Mouse (Mus musculus) intestine, embryonic 16.5 days (tissue): ENCODE results near the gene Fes. TPM values are rescaled to one million over a fixed set of nuclear protein-coding genes. Genes with fewer than 3 reads are reported as not detected.

ENCODE experiments used
- ATAC-seq: fragments of 200-750 bp; cut with Nextera tagmentation; 2 replicates; pipeline ENCODE4 v1.8.0; 2017; ENCODE audit warnings: moderate TSS enrichment, moderate library complexity
- H3K27ac ChIP-seq: fragments of 300-500 bp; sonication (generic); 2 replicates; pipeline ENCODE4 v1.5.1; 2014; ENCODE audit warnings: mild to moderate bottlenecking, low read length
- H3K27me3 ChIP-seq: fragments of 300-500 bp; sonication (generic); replicated peaks from 2 replicates; pipeline ENCODE4 v1.6.1; 2014; ENCODE audit warnings: low read length, control low read depth, mixed read lengths; ENCODE audit not compliant: control insufficient read depth, insufficient read depth
- H3K36me3 ChIP-seq: fragments of 300-500 bp; sonication (generic); 2 replicates; pipeline ENCODE4 v1.6.1; 2014; ENCODE audit warnings: low read length, control low read depth; ENCODE audit not compliant: control insufficient read depth, insufficient read depth
- H3K4me1 ChIP-seq: fragments of 300-500 bp; sonication (generic); 2 replicates; pipeline ENCODE4 v1.6.1; 2014; ENCODE audit warnings: low read length, control low read depth, mixed read lengths; ENCODE audit not compliant: control insufficient read depth, insufficient read depth
- H3K4me2 ChIP-seq: fragments of 300-500 bp; sonication (generic); 2 replicates; pipeline ENCODE4 v1.6.1; 2014; ENCODE audit warnings: low read depth, low read length, control low read depth
- H3K4me3 ChIP-seq: fragments of 300-500 bp; sonication (generic); 2 replicates; pipeline ENCODE4 v1.5.1; 2014; ENCODE audit warnings: mild to moderate bottlenecking, low read length
- H3K9ac ChIP-seq: fragments of 300-500 bp; sonication (generic); 2 replicates; pipeline ENCODE4 v1.6.1; 2014; ENCODE audit warnings: low read depth, low read length
- H3K9me3 ChIP-seq: fragments of 300-500 bp; sonication (generic); 2 replicates; pipeline ENCODE4 v1.6.1; 2016; ENCODE audit warnings: low read length, control low read depth; ENCODE audit not compliant: control insufficient read depth
- WGBS: fragments of 180-500 bp; shearing (Covaris S2); extraction: QIAGEN DNeasy Blood & Tissue Kit; methylation state at CpG from one replicate; pipeline ENCODE4 v1.1.7; 2014; 5-methylcytosine and 5-hydroxymethylcytosine counted together
- polyA plus RNA-seq: library from polyadenylated mRNA; unstranded; fragments of >200 nt; fragmentation: Nextera tagmentation; extraction: Ambion mirVana; gene quantifications from 2 replicates; pipeline ENCODE4 v1.2.1, GENCODE M21; 2015

Gene Fes
- polyA plus RNA-seq, 1 experiment from 2014 or later: 11.6 TPM

DNA sequence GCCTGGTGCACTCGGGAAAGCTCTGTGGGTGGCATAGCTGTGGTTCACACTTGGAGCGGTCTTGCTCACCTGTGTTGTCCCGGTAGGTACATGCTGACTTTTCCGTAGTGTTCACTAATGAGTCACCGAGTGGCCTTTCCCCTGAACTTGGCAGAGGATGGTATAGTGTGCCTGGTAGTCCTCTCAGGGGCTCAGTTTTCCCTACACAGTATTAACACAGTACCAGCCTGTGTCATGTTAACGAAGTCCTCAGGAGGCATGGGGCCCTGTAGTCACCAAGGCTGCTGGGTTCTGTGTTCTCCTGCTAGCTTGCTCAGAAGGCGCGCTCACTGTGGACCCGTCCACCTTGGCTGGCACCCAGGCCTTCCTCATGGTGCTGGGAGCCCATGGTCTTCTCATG lies 22.6 kb upstream of the Fes start:
- WGBS: 83% methylated on average over 9 of the region's 9 CpGs
- Histone ChIP-seq H3K9me3 (no peaks in the 10 kb centered on the region), H3K4me3 (no peak overlapping the region), H3K27me3 (no peaks in the 10 kb centered on the region), H3K4me2 (no peak overlapping the region), H3K4me1 (peaks cover 5% of the 10 kb centered on the region), H3K9ac (no peak overlapping the region), H3K27ac (no peak overlapping the region), H3K36me3 (no peaks in the 10 kb centered on the region)
- ATAC-seq: no peak

DNA sequence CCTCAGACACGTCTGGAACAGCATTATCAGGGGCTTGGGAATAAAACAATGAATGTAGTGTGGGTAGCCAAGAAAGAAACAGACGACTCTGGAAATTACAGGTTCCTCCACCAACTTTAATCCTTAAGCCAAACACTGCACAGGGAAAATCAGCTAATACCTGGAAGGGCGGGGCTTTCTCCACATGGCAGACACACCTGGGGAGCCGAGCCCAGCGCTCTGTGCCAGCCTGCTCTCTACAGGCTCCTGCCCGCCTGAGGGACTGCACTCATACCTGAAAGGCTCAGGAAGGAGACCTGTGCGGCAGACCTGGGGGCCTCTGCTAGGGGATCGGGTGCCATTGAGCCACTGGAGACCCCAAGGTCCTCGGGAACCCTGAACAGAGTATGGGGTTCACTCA lies 20.0 kb upstream of the Fes start:
- Histone ChIP-seq H3K27me3 (no peaks in the 10 kb centered on the region), H3K9ac (0 out of 2 replicates have a peak overlapping the region, but pooled peaks have one; percentile 36), H3K36me3 (no peaks in the 10 kb centered on the region), H3K9me3 (no peaks in the 10 kb centered on the region), H3K27ac (no peak overlapping the region), H3K4me2 (no peak overlapping the region), H3K4me1 (peaks cover 14% of the 10 kb centered on the region), H3K4me3 (no peak overlapping the region)
- WGBS: 63% methylated on average over 9 of the region's 9 CpGs
- no peak for ATAC-seq

DNA sequence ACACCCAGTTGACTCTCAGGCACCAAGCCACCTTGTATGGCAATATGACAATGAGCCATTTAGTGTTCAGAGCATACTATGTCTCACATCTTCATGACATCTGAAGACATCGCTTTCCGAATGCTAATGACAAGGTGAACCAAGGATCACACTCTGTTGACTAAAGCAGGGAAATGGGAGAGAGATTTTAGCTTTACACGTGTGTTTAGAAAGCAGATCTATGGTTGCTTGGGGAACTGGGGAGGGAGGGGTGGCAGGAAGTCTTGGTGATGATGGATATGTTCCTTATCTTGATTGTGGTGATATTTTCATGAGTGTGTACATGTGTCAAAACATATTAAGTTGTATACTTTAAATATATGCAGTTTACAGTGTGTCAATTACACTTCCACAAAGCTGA lies 18.4 kb upstream of the Fes start:
- WGBS: 81% methylated on average over 3 of the region's 3 CpGs
- no peaks in the 10 kb centered on the region for H3K9me3 ChIP-seq
- no peak overlapping the region for H3K4me3 ChIP-seq
- H3K27ac ChIP-seq: no peak overlapping the region
- peaks cover 20% of the 10 kb centered on the region for H3K4me1 ChIP-seq
- no peak overlapping the region for H3K9ac ChIP-seq
- no peaks in the 10 kb centered on the region for H3K36me3 ChIP-seq
- ATAC-seq: no peak
- no peak overlapping the region for H3K4me2 ChIP-seq
- H3K27me3 ChIP-seq: no peaks in the 10 kb centered on the region

DNA sequence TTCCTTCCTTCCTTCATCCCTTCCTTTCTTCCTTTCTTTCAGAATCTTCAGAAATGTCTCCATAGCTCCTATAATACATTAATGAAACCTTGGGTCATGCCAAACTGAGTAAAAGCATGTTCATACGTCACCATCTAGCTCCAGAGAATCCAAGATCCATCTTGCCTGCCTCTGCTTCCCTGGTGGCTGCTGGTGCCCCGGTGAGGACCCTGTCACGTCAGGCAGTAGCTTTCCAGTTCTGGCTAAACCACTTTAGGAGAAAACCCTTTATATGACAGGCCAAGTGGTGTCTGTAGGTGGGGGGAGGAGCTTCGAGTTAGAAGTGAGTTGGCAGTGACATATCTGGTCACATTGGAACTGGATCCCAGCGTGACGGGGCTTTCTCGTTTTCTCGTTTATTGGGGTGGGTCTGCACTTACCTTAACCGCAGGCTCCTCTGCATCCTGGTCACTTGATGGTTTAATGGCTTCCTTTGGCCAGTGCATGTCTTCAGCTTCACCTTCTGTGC lies 17.5 kb upstream of the Fes start, which contains the start of gene Furin:
Gene Furin (minus strand): TSS at position 249 of the 508 bp plus-strand sequence.
- no peaks in the 10 kb centered on the region for H3K27me3 ChIP-seq
- no peak within 1 kb of the TSS for H3K27ac ChIP-seq
- no peak within 1 kb of the TSS for H3K4me3 ChIP-seq
- H3K36me3 ChIP-seq: no peaks in the 10 kb centered on the region
- H3K9me3 ChIP-seq: no peaks in the 10 kb centered on the region
- 67% methylated on average over 9 of the region's 9 CpGs for WGBS
- peaks cover 29% of the 10 kb centered on the region for H3K4me1 ChIP-seq
- no peak within 1 kb of the TSS for H3K4me2 ChIP-seq
- ATAC-seq: no peak
- H3K9ac ChIP-seq: no peak within 1 kb of the TSS; the same call in 1 of the 2 replicates

DNA sequence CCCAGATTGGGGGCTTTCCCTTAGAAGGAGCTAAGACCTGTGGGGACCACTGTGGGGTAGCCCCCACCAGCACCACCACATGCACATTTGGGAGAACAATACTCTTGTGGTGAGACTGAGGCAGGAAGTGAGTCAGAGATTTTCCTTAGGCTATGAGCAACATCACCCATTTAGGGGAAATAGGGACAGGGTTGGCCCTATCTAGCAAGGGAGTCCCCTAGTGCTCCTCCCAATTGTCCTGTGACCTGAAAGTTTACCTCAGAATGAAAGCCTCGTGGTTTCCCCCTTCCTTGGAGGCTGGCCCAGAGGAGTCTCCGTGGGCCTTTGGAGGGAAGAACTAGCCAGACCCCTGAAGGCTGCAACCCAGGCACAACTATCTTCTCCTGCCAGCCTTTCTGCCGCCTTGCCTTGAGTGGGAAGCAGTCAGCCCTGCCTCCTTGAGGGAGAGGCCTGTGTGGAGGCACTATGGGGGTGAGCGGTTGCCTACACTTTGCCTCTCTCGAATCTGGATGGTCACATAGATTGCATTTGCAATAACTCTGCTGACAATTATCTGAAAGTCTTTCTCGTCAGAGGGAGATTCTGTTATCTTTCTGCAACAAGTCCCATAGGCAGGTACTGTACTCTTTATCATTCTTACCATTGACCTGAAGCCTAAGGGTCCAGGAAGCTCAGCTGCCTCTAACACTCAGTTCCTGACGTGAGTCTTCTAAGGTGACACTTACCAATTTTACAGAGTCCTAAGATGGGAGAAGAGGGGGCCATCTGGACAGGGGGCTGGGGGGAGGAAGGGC lies 16.6 kb upstream of the Fes start:
- 62% methylated on average over 7 of the region's 7 CpGs for WGBS
- no peaks in the 10 kb centered on the region for H3K9me3 ChIP-seq
- no peaks in the 10 kb centered on the region for H3K27me3 ChIP-seq
- no peak overlapping the region for H3K27ac ChIP-seq
- H3K4me3 ChIP-seq: no peak overlapping the region
- no peak overlapping the region for H3K4me2 ChIP-seq
- H3K36me3 ChIP-seq: no peaks in the 10 kb centered on the region
- H3K9ac ChIP-seq: no peak overlapping the region; the same call in 1 of the 2 replicates
- ATAC-seq: no peak
- H3K4me1 ChIP-seq: peaks cover 34% of the 10 kb centered on the region

DNA sequence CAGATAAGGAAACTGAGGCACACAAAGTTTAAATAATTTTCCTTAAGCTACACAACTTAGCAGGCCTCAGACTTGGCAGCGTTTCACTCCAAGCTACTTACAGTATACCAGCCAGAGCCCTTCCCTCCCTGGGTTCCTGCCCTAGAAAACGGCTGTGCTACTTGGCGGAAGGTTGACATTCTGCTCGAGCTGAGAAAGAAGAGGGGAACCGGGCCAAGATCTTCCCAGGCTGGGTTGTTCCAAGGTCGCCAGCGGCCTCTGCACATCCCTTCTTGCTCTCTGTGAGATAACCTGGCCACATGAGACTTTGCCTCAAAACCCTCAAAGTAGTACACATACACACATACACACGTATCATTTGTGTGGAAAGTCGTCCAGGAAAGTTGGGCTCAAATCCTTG lies 15.8 kb upstream of the Fes start:
- peak overlapping the region; percentile 89 for H3K27ac ChIP-seq
- peak overlapping the region; percentile 94 for H3K9ac ChIP-seq
- ATAC-seq: no peak
- H3K27me3 ChIP-seq: no peaks in the 10 kb centered on the region
- H3K4me3 ChIP-seq: peak overlapping the region; percentile 85; the same call in 1 of the 2 replicates
- H3K4me2 ChIP-seq: peak overlapping the region; percentile 85
- 44% methylated on average over 9 of the region's 9 CpGs for WGBS
- no peaks in the 10 kb centered on the region for H3K9me3 ChIP-seq
- H3K4me1 ChIP-seq: peaks cover 34% of the 10 kb centered on the region
- H3K36me3 ChIP-seq: no peaks in the 10 kb centered on the region

DNA sequence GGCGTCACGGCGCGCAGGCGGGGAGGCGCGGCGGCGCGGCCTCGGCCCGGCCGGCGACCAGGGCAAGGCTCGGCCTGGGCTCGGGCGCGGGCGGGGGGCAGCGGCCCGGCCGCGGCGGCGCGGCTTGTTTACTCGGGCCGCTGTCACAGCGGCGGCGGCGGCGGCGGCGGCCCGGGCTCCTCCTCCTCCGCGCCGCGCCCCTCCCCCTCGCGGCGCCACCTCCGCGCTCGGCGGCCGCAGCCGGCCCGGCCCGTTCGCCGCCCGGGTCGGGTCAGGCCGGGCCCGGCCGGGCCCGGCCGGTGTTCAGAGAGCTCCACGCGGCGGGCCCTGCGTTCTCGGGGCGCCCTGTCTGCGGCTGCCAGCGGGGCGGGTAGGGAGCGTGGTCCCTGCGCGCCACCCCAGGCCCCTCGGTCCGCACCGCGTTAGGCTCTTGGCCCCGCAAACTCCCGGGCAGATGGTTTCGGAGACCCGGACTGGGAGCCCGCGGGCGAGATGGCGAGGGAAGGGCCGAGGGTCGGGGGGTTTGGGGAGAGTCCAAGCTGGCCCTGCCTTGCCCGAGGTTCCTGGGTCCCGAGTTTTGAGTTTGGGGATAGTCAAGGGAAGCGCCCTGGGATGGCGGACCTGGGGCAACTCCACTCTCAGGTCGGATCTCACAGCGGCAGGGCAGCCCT lies 15.0 kb upstream of the Fes start:
- 1% methylated on average over 57 of the region's 92 CpGs for WGBS
- H3K36me3 ChIP-seq: no peaks in the 10 kb centered on the region
- peak overlapping the region; percentile 85 for H3K4me2 ChIP-seq
- no peaks in the 10 kb centered on the region for H3K9me3 ChIP-seq
- H3K27ac ChIP-seq: peak overlapping the region; percentile 89
- H3K4me1 ChIP-seq: peaks cover 33% of the 10 kb centered on the region
- H3K4me3 ChIP-seq: peak overlapping the region; percentile 85
- no peaks in the 10 kb centered on the region for H3K27me3 ChIP-seq
- H3K9ac ChIP-seq: peak overlapping the region; percentile 94
- ATAC-seq: peak; percentile 77

DNA sequence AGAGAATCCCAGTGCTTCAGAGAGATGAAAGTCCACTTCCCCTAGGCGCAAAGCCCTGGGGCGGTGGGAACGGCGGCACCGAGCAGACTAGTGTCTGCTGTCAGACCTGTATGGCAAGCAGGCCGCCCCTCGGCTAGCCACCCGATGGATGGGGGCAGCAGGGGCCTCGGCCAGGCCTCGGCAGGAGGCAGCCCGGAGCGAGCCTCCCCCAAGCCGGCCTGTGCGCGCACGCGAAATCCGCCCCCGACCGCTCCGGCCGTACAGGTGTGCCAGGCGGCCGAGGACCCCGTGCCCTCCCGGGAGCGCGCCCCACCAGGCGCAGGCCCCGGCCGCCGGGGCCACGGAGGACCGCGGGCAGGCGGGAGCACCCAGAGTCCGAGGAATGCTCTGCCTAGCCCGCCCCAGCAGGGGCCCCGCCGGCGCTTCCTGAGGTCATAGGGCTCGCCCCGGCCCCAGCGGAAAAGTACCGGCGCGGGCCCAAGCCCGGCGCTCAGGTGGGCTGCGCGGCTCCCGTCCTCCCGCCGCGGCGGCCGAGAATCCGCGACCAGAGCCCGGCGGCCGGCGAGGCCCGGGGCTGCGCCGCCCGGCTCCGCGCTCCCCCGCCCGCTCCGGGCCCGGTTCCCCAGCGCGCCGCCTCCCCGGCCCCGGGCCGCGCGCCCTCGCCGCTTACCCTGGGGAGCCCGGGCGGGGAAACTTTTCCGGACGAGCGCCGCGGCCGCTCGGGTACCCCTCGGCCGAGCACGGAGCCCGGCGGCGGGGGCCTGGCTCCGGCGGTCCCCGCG lies 14.3 kb upstream of the Fes start:
- H3K27me3 ChIP-seq: no peaks in the 10 kb centered on the region
- peak; percentile 62 for ATAC-seq
- peak overlapping the region; percentile 89 for H3K27ac ChIP-seq
- peaks cover 29% of the 10 kb centered on the region for H3K4me1 ChIP-seq
- peak overlapping the region; percentile 85 for H3K4me3 ChIP-seq
- WGBS: under 1% methylated on average over 77 of the region's 102 CpGs
- peak overlapping the region; percentile 94 for H3K9ac ChIP-seq
- peaks cover 2% of the 10 kb centered on the region; the same call in 1 of the 2 replicates for H3K36me3 ChIP-seq
- no peaks in the 10 kb centered on the region for H3K9me3 ChIP-seq
- peak overlapping the region; percentile 85 for H3K4me2 ChIP-seq
